Mouse (Mus musculus) midbrain, embryonic 12.5 days (tissue): ENCODE data around the gene Mapkap1. TPM values are rescaled to one million over a fixed set of nuclear protein-coding genes. Genes with fewer than 3 reads are reported as not detected.

Experiments used
- ATAC-seq: fragments of 200-750 bp; cut with Nextera tagmentation; 2 replicates; pipeline ENCODE4 v1.8.0; 2017; ENCODE audit warnings: low read depth, moderate TSS enrichment, moderate library complexity; ENCODE audit not compliant: low FRiP score
- H3K27ac ChIP-seq: fragments of 300-500 bp; sonication (generic); replicated peaks from 2 replicates; pipeline ENCODE4 v1.5.1; 2016; ENCODE audit warnings: mild to moderate bottlenecking
- H3K27me3 ChIP-seq: fragments of 300-500 bp; sonication (generic); 2 replicates; pipeline ENCODE4 v1.6.1; 2016; ENCODE audit warnings: mild to moderate bottlenecking
- H3K36me3 ChIP-seq: fragments of 300-500 bp; sonication (generic); 2 replicates; pipeline ENCODE4 v1.6.1; 2016
- H3K4me1 ChIP-seq: fragments of 300-500 bp; sonication (generic); 2 replicates; pipeline ENCODE4 v1.6.1; 2016
- H3K4me2 ChIP-seq: fragments of 300-500 bp; sonication (generic); replicated peaks from 2 replicates; pipeline ENCODE4 v1.6.1; 2016; ENCODE audit warnings: mild to moderate bottlenecking, moderate library complexity
- H3K4me3 ChIP-seq: fragments of 300-500 bp; sonication (generic); 2 replicates; pipeline ENCODE4 v1.5.1; 2016; ENCODE audit warnings: mild to moderate bottlenecking
- H3K9ac ChIP-seq: fragments of 300-500 bp; sonication (generic); replicated peaks from 2 replicates; pipeline ENCODE4 v1.6.1; 2016; ENCODE audit warnings: mild to moderate bottlenecking, moderate library complexity
- H3K9me3 ChIP-seq: fragments of 300-500 bp; sonication (generic); 2 replicates; pipeline ENCODE4 v1.6.1; 2016; ENCODE audit warnings: mild to moderate bottlenecking
- WGBS: fragments of 180-500 bp; shearing (Covaris S2); methylation state at CpG from one replicate; pipeline ENCODE4 v1.1.7; 2016; 5-methylcytosine and 5-hydroxymethylcytosine counted together
- polyA plus RNA-seq: library from polyadenylated mRNA; unstranded; fragments of >200 nt; fragmentation: Nextera tagmentation; extraction: Ambion mirVana; gene quantifications from 2 replicates; pipeline ENCODE4 v1.2.1, GENCODE M21; 2016

Gene Mapkap1
- polyA plus RNA-seq, 1 experiment from 2014 or later, result 112 TPM

DNA sequence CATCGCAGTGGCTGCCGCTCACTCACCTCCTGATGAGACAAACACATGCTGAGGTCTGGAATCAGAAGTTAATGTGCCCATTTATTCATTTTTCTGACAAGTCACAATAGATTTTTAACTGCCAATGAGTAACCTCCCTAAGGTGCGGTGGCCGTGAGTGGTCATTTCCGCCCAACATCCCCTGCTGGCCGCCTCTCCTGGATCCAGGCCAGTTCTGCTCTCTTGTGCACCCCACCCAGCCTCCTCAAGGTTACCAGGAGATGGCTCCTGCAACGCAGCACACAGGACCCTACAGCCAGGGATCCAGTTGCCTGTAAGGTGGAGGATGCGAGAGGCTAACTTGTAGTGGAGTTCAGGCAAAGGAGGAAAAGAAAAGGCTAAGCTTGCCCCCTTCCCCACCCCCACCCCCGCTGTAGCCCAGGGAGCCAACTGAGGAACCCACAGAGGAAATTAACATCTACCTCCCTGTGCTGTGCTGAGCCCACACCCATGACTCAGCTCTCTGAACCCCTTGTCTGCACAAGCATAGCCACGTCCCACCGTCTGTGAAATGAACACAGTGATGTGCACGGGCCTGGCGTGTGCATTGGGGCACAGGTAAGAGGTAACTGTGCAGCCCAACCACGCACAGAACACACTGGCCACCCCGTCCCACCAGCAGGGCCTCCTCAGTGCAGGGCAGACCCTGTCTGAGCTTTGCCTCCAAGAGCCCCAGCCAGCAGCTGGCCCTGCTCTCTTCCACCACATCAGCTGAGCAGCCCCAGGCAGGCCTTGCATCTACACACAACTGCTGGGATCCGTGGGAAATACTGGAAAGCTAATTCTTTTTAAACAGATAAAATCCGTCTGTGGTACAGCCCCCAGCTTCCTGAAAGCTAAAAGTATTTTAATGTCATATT lies 221.0 kb downstream of the Mapkap1 start:
- no peaks in the 10 kb centered on the region for H3K27me3 ChIP-seq
- no peak for ATAC-seq
- no peaks in the 10 kb centered on the region for H3K4me1 ChIP-seq
- H3K9ac ChIP-seq, result no peak overlapping the region
- H3K9me3 ChIP-seq, result no peaks in the 10 kb centered on the region
- H3K36me3 ChIP-seq, result peaks cover 15% of the 10 kb centered on the region; the same call in 1 of the 2 replicates
- WGBS, result 80% methylated on average over 17 of the region's 17 CpGs
- H3K4me3 ChIP-seq, result no peak overlapping the region
- H3K4me2 ChIP-seq, result no peak overlapping the region
- H3K27ac ChIP-seq, result no peak overlapping the region

DNA sequence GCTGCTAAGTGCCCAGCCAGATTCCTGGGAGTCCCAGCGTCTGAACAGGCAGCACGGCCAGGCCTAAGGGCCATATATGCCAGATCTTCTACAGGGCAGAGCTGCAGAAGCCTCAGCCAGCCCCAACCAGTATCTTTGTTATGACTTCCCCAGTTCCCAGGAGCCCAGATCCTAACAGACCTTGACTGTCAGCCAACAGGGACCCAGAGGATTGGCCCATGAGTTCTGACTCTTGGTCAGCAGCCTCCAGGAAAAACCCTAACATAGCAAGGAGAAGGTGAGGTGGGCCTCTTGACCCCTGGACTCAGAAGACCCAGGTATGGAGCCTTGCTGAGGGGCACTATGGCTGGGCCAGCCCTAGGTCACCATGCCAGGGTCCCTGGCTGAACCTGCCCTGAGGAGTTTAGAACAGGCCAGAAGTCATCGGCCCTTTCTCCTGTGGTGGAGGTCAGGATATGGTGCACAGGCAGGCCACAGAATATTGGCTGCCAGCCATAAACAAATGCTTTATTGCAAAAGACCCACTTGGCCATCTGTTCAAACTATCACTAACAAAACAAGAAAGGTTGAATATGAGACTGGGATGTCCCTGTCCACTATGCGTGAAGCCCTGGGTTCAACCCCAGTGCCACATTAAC lies 222.5 kb downstream of the Mapkap1 start:
- no peak overlapping the region for H3K27ac ChIP-seq
- 91% methylated on average over 4 of the region's 4 CpGs for WGBS
- no peaks in the 10 kb centered on the region for H3K27me3 ChIP-seq
- H3K4me1 ChIP-seq, result no peaks in the 10 kb centered on the region
- ATAC-seq, result no peak
- H3K4me2 ChIP-seq, result no peak overlapping the region
- no peak overlapping the region for H3K4me3 ChIP-seq
- 0 out of 2 replicates have a peak, but pooled peaks cover 5% of the 10 kb centered on the region for H3K36me3 ChIP-seq
- H3K9ac ChIP-seq, result no peak overlapping the region
- H3K9me3 ChIP-seq, result no peaks in the 10 kb centered on the region

DNA sequence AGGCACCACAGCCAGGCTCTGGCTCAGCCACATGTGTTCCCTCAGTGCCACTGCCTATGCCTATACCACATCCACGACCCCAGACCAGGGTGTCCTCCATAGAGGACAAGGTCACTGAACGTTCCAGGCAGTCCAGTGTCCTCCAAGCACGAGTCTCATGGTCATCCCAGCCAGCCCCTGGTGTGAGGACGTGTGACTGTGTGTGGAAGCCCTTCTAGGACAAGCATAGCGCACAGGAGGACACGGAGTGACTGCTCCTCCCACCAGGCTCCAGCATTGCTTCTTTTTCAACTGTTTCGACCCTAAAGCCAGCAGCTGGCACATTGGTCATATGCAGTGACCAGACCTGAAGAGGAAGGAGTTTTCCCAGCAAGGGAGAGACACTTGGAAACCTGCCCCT lies 223.2 kb downstream of the Mapkap1 start:
- Histone ChIP-seq H3K4me2 (no peak overlapping the region), H3K9me3 (no peaks in the 10 kb centered on the region), H3K4me1 (no peaks in the 10 kb centered on the region), H3K36me3 (no peaks in the 10 kb centered on the region), H3K4me3 (no peak overlapping the region), H3K27me3 (no peaks in the 10 kb centered on the region), H3K27ac (no peak overlapping the region), H3K9ac (no peak overlapping the region)
- WGBS, result 82% methylated on average over 7 of the region's 7 CpGs
- no peak for ATAC-seq

DNA sequence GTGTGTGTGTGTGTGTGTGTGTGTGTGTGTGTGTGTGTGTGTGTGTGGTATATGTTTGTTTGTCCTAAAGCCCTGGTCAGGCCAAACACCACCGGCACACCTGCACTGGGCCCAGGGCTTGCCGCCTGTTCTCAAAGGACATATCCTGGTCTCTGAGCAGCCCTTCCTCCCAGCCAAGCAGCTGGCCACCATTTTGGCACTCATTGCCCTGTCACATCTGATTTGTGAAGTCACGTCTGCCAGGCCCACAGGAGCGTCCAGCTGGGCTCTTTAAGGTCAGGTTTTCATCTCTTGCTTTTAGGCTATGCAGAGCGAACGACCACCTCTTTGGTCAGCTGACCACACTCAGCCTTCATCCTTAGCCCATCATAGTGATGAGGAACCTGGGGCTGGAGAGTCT lies 223.9 kb downstream of the Mapkap1 start:
- no peak overlapping the region for H3K27ac ChIP-seq
- no peak for ATAC-seq
- H3K9me3 ChIP-seq, result no peaks in the 10 kb centered on the region
- H3K36me3 ChIP-seq, result no peaks in the 10 kb centered on the region
- no peaks in the 10 kb centered on the region for H3K4me1 ChIP-seq
- no peak overlapping the region for H3K4me3 ChIP-seq
- no peak overlapping the region for H3K4me2 ChIP-seq
- 80% methylated on average over 6 of the region's 6 CpGs for WGBS
- no peaks in the 10 kb centered on the region for H3K27me3 ChIP-seq
- H3K9ac ChIP-seq, result no peak overlapping the region

DNA sequence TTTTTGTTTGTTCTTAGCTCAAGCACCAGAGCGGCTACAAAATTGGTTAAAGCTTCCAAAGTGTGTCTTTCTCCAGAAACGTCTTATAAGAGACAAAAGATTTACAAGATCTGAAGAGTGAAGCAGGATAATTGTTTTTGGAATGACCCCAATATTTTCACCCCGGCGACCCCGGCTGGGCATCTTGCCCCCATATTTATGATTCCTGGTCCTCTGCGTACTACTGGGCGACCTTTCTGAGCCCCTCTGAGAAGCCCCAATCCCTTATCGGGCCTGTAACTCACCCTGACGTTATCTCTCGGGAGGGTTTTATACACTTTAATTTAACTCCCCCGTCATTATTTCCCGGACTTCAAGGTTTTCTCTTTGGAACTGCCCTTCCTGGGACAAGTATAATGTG lies 225.5 kb downstream of the Mapkap1 start:
- no peak overlapping the region for H3K4me3 ChIP-seq
- H3K4me1 ChIP-seq, result 0 out of 2 replicates have a peak, but pooled peaks cover 3% of the 10 kb centered on the region
- H3K9ac ChIP-seq, result no peak overlapping the region
- no peaks in the 10 kb centered on the region for H3K9me3 ChIP-seq
- no peak overlapping the region for H3K4me2 ChIP-seq
- H3K27me3 ChIP-seq, result no peaks in the 10 kb centered on the region
- H3K36me3 ChIP-seq, result no peaks in the 10 kb centered on the region
- ATAC-seq, result no peak
- no peak overlapping the region for H3K27ac ChIP-seq
- WGBS, result 81% methylated on average over 12 of the region's 12 CpGs

DNA sequence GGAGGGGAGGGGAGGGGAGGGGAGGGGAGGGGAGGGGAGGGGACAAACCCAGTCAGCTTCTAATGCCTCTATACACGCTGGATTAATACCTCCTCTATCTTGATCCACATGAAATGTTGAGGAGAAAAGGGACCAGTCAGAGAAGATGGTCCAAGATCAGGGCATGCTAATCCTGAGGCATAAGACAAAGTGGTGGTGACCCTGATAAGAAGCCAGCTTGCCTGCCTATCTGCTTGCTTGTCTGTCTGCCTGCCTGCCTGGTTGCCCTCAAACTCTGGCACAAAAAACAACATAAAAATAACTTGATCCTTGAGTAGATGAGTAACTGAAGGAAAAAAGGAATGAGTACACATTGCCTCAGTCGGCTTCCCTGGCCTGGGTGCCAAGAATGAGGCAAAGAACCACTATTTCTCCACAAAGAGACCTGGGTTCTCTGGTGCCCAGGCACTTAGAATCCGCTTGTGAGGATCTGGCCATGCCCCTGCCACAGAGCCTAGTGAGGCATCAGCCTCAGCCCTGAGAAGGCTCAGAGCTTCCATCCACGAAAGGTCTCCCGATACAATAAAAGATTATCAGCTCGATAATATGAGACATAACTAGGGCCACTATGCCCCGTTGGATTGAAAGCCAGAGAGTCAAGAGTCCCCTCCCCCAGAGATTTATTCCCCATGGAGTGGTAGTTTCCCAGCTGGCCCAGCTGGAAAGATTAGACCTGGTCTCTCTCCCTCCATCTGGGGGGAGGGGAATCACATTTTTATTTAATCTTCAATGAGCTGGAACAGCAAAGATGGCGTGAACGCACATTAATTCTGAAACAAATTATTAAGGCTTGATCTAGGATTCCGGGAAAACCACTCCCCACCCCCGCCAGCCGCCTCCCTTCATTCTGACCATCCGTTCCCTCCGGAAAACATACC lies 228.9 kb downstream of the Mapkap1 start:
- WGBS, result 67% methylated on average over 14 of the region's 14 CpGs
- Histone ChIP-seq H3K9ac (no peak overlapping the region), H3K27ac (peak overlapping the region; percentile 47), H3K36me3 (no peaks in the 10 kb centered on the region), H3K27me3 (no peaks in the 10 kb centered on the region), H3K4me1 (peaks cover 7% of the 10 kb centered on the region), H3K9me3 (no peaks in the 10 kb centered on the region), H3K4me3 (no peak overlapping the region), H3K4me2 (no peak overlapping the region)
- no peak for ATAC-seq

DNA sequence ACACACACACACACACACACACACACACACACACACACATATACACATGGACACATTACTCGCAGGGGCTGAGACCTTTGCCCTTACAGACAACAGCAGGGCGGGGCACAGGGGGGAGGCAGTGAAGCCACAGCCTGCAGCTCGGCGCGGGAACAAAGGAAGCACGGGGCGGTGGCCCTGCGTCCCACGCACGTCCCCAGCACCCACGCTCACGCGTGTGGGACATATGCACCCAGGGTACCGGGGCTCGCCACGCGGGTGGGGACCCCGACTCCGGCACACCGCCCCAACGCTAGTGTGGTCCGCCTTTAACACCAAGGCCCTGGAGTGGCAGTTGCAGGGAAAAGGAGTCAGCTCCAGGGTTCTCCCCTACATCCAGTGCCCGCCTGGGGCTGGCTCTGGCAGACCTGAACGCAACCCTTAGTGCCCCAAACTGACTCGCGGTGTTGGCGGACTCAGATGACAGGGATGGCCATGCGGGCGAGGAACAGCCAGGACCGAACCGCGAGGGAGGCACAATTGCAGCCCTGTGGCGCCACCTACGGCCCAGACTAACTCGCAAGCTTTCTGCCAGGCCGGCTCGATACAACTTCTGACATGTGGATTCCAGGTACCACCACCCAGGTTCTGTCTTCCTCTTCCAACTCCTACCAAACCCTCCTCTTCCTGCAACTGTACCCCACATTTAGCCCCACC lies 232.5 kb downstream of the Mapkap1 start:
- 17% methylated on average over 32 of the region's 37 CpGs for WGBS
- Histone ChIP-seq H3K9me3 (no peaks in the 10 kb centered on the region), H3K36me3 (no peaks in the 10 kb centered on the region), H3K9ac (peak overlapping the region; percentile 69), H3K4me2 (peak overlapping the region; percentile 87), H3K27ac (no peak overlapping the region), H3K4me3 (peak overlapping the region; percentile 42), H3K27me3 (peaks cover 11% of the 10 kb centered on the region; the same call in 1 of the 2 replicates), H3K4me1 (peaks cover 7% of the 10 kb centered on the region)
- peak; percentile 59 for ATAC-seq

DNA sequence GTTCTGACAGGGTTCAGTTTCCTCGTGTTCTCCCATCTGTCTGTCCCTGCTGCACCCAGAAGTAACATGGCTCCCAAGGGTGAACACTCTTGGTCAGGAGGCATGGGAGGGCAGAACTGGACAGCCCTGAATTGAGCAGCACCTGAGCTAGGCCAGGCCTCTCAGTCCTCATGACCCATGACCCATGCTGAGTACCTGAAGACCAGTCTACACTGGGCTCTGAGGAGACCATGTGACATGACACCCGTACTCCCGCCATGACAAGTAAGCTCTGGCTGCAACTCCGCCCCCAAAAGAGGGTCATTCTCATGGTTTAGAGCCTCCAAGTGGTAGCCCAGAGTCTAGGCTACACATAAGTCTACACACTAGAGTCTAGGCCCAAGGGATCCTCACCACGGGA lies 233.2 kb downstream of the Mapkap1 start:
- Histone ChIP-seq H3K27me3 (peaks cover 15% of the 10 kb centered on the region; the same call in 1 of the 2 replicates), H3K9me3 (no peaks in the 10 kb centered on the region), H3K4me3 (no peak overlapping the region), H3K36me3 (no peaks in the 10 kb centered on the region), H3K4me2 (0 out of 2 replicates have a peak overlapping the region, but pooled peaks have one; percentile 87), H3K9ac (no peak overlapping the region), H3K27ac (no peak overlapping the region), H3K4me1 (peaks cover 7% of the 10 kb centered on the region)
- WGBS, result 68% methylated on average over 5 of the region's 5 CpGs
- no peak for ATAC-seq

DNA sequence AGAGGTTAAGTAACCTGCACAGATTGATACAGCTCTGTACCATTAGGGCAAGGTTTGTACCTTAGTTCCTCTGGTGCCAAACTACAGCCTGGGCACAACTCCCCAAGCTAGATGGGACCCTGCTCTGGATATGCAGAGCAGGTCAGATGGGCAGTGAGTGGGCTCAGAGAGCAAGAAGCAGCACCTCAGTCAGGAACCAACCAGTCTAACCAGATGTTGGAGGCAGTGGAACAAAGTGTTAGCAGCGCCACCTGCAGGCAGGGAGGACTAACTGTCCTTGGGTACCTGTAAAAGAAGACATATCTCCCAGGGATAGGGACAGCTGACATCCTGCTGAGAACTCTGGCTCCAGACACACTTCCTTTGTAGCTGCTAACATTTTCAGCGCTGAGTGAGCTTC lies 235.8 kb downstream of the Mapkap1 start:
- H3K27ac ChIP-seq, result no peak overlapping the region
- ATAC-seq, result no peak
- H3K4me3 ChIP-seq, result no peak overlapping the region
- 26% methylated on average over 2 of the region's 2 CpGs for WGBS
- H3K9ac ChIP-seq, result no peak overlapping the region
- peaks cover 29% of the 10 kb centered on the region for H3K27me3 ChIP-seq
- H3K36me3 ChIP-seq, result no peaks in the 10 kb centered on the region
- H3K4me1 ChIP-seq, result peaks cover 13% of the 10 kb centered on the region
- H3K4me2 ChIP-seq, result no peak overlapping the region
- no peaks in the 10 kb centered on the region for H3K9me3 ChIP-seq

DNA sequence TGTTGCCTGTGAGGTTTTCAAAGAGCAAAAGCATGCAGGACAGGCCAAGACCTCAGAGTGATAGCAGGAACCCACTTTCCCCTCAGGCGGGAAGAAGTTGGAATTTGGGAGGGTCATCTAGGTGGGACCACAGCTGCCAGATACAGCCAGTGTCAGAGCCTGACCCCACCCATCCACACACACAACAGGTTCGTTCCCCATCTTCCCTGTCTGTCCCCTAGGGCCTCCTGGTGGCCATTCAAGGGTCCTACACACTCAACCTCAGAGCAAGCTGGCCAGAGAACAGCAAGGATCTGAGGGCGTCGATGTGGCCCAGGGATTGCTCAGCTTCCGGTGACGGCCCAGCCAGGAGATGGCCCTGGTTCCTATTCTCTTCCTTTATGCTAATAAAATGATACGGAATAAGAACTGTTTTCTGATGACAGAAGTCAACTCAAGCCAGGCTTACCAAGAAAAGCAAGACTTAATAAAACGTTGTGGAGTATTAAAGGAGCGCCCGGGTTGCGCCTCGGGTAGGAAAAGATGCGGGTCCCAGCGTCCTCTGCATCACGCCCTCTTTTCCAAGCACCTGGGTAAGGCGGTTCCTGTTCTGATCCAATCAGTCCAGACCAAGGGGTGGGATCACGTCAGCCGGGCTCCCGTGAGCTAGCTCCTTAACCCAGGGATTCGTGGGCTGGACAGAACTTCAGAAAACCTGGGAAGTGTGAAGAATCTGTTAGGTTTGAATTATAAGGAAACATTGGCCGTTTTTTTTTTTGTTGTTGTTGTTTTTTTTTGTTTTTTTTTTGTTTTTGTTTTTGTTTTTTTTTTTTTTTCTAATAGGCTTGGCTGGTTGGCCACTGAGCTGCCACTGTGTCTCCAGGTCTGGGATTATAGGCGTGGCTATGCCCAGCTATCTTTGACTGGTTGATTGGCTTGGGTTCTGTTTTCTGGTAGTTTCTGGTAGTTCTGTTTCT lies 238.3 kb downstream of the Mapkap1 start:
- WGBS, result 26% methylated on average over 22 of the region's 22 CpGs
- H3K4me1 ChIP-seq, result peaks cover 9% of the 10 kb centered on the region
- no peaks in the 10 kb centered on the region for H3K9me3 ChIP-seq
- H3K36me3 ChIP-seq, result no peaks in the 10 kb centered on the region
- peaks cover 30% of the 10 kb centered on the region for H3K27me3 ChIP-seq
- no peak overlapping the region for H3K4me2 ChIP-seq
- H3K4me3 ChIP-seq, result no peak overlapping the region
- no peak overlapping the region for H3K27ac ChIP-seq
- H3K9ac ChIP-seq, result no peak overlapping the region
- no peak for ATAC-seq
